Mouse (Mus musculus) spleen, postnatal 10 days (tissue): ENCODE measurements at regions not wholly inside any gene's neighbourhood (a gene's known extent, or its start where the extent isn't known, plus 50 kb on each side); places are given as distances from the start of the nearest gene placed in this dataset.

Experiments
- DNase-seq, 2 experiments: peaks; one replicate each; pipeline ENCODE4 v3.0.0; 2021 to 2022; ENCODE audit warnings: low spot score in 2 of 2

GRCm38 (mm10) chr13:56021716-56022115, 114.4 kb downstream of the H2afy start:
- DNase-seq, result no peak

DNA sequence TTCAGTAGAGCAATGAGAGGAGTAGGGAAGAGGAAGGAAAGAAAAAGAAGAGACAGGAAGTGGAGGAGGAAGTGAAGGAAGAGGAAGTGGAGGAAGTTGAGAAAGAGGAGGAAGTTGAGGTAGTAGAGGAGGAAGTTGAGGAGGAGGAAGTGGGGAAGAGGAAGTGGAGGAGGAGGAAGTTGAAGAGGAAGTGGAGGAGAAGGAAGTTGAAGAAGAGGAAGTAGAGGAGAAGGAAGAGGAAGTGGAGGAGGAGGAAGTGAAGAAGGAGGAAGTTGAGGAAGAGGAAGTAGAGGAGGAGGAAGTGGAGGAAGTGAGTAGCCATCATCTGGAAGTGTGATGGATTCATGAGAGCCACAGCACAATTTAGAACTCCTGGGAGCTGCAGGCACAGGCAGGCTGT, 122.2 kb downstream of the H2afy start:
- DNase-seq, result no peak

DNA sequence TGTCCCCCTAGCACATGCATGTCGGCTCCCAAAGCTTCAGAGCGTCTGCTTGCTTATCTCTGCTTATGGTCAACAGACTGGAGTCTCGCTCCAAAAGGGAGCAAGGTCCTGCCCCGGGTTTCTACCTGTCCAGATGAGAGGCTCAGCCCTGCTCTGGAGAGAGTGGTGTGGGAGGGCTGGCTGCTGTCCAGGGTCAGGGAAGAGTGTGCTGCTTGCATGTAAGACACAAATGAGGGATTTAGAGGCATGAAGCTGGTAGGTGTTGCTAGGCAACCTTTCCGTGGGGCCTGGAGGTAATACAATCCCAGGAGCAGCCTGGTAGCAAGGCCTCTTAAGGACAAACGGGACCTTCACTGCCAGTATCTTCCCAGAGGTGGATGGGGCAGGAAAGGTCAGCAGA, 125.7 kb downstream of the H2afy start:
- DNase-seq, result no peak

DNA sequence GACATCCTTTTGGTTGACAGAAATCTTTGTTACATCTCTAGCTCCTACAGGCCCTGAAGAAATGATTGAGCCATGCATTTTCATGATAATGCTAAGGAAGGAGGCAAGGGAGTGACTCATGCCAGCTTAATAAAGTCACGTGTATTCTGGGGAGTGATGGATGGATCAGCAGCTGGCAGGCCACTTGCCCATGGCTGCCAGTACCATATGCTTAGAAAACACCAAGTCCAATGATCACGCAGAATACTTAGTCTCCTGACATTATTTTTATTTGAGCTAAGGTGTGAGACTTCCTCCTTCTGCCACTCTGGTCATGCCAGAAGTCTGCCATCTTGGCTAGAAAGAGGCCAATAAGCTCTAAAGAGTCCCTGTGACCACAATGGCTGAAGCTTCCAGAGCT, 129.3 kb downstream of the H2afy start:
- DNase-seq, result no peak

GRCm38 (mm10) chr13:56005746-56006145, 130.4 kb downstream of the H2afy start:
- DNase-seq, result no peak

DNA sequence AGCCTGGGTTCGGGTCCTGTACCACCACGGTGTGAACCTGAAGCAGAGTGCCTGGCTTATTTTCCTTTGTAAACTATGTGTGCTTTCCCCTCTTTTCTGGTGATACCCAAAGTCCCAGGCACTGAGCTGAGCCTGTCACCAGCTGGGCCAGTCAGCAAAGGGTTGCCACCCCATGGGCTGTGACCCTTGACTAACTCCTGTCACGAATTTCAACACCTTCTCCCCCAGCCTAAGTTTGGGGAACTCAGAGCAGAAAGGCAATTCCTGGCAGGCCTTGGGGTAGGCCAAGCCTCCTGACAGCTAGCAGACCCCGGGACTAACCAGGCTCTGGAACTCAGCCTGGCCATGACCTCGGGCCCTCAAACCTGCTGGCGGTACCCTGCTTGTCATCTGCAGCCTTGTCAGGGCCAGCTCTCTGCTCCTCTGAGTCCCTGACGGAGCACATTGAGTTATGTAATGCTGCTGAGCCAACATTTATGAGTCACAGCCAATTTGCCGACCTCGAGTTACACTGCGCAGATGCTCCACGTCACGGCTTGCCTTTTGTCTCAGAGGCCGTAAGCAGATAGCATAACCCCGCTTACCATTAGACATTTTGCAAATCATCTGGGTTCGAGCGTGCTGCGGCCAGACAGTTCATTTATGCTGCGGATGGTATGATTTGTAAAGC, 132.3 kb downstream of the H2afy start:
- no peak for DNase-seq

- DNase-seq, result no peak
Observed at GRCm38 (mm10) chr13:55995255-55995654, 140.9 kb downstream of the H2afy start.

- DNase-seq, result no peak
Observed at GRCm38 (mm10) chr13:55994460-55994859, 141.7 kb downstream of the H2afy start.

DNA sequence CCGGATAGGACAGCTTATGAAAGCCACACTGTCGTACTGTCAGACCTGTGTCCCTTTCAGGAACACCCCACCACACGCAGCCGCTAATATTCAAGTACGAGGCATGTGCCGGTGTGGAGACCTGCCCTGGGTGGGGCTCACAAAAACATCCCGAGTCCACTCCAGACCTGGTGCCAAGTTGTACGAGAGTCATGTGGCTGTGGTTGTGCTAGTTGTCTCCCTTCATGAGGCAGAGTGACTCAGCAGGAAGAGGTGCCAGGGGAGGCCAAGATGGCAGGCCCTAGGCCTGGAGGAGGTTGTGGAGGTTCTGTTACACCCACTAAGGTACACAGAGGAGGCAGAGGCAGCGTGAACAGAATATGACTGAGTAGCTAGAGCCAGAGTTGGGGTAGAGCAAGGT, 143.5 kb downstream of the H2afy start:
- DNase-seq, result no peak

GRCm38 (mm10) chr13:55991216-55991615, 144.9 kb downstream of the H2afy start:
- no peak for DNase-seq

DNA sequence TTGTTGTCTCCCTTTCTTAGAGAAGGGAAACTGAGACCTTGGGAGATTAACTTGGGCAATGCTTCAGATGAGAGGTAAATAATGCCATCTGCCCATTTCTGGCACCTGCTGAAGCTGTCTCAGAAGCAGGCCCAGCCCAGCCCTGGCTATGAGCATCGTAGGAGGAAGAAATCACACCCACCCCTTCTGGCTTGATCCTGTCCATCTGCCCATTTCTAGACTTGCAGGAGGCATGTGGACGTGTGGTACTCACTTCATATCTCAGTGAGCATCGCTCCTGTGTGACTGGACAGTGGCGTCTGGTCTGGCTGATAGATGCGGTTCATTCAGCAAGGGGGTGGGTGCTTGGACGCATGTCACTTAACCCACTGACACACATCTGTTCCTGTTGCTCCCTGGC, 146.0 kb downstream of the H2afy start:
- DNase-seq, result no peak

GRCm38 (mm10) chr13:55989401-55989800, 146.8 kb downstream of the H2afy start:
- DNase-seq, result no peak

GRCm38 (mm10) chr13:55985396-55985795, 149.4 kb upstream of the Pitx1 start:
- no peak for DNase-seq

- no peak for DNase-seq
Observed at GRCm38 (mm10) chr13:55984772-55985171, 148.8 kb upstream of the Pitx1 start.

GRCm38 (mm10) chr13:55983851-55984250, 147.9 kb upstream of the Pitx1 start:
- DNase-seq, result no peak

DNA sequence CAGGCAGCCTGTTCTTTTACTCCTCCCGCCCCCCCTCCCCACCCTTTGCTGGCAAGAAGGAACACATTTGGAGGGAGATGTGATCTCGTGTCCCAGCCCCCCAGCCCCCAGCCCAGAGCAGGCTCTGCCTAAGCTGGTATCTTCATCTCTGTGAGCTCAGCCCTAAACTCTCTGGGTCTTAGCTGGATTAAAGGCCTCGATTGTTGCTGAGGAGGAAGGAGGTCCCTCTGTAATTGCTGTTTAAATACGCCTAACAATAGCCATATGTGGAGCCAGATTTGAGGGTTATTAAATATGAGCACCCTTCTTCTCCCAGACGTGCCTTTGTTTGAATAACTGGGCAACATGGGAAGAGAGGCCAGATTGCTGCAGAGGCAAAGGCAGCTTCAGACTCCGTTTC, 145.0 kb upstream of the Pitx1 start:
- DNase-seq, result no peak

DNA sequence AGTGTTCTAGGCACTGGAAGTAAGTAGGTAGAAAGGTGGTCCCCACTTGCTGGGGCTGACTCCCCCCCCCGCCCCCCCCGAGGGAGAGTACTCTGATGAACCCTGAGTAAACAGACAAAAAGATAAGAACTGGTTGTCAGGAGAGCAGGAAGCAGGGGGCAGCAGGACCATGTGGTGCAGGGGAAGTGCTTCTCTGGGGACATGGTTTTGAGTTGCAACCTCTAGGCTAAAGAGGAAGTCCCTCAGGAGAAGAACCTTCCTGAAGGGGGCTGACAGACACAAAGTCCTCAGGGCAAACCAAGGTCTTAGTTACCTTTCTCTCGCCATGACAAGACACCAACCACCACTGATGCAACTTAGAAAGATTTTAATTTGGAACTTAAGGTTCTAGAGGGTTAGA, 141.9 kb upstream of the Pitx1 start:
- DNase-seq, result no peak

GRCm38 (mm10) chr13:55976911-55977381, 141.0 kb upstream of the Pitx1 start:
- no peak for DNase-seq

DNA sequence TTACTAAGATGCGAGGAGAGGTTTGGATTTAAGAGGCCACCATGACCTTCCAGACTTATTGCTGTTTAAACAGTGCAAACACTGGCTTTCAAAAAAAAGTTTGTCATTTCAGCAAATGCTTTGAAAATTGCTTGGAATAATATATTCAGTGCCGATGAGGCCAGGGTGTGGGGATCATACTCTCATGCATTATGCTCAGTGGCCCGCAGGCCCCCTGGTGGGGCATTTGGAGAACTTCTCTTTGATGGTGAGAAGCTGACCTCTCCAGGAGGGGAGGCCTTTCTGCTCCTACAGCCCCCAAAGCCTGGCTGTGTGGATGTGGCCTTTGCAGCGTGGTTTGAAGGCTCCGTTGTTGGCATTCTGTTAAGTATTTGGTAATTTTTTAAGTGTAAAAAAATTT, 138.1 kb upstream of the Pitx1 start:
- no peak for DNase-seq

- no peak for DNase-seq
Observed at GRCm38 (mm10) chr13:55970687-55971086, 134.7 kb upstream of the Pitx1 start.

GRCm38 (mm10) chr13:55969473-55969872, 133.5 kb upstream of the Pitx1 start:
- no peak for DNase-seq

- DNase-seq, result no peak
Observed at GRCm38 (mm10) chr13:55967151-55967550, 131.2 kb upstream of the Pitx1 start.

DNA sequence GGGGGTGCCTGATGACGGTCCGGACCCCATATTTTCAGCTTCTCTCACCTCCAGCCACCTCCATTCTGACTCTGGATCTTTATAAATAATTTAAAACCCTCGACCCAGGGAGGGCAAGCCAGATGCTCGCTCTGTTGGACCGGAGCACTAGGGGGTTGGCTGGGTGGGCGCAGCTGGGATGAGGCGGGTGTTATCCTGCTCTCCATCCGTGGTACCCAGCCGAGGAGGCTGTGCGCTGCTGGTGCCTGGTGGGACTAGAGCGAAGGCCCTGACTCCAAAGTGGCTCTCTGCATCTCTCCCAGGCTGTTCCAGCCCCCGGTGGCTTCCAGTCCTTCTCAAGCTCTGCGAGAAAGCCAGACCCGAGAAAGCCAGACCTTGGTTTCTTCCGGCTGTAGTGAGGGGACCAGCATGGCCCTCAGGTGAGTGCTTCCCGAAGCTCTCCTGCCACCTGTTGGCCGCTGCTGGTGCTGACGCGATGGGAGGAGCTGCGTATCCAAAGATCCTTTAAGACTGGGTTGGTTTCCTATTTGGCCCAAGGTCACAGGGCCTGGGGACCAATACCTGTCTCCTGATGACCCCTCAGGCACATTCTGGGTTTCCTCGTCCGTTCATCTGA, 127.1 kb upstream of the Pitx1 start:
- DNase-seq, result peak; percentile 5 to 50
